Comparison of ENCODE assay signal across 7 mouse cellular contexts in the genomic region with DNA sequence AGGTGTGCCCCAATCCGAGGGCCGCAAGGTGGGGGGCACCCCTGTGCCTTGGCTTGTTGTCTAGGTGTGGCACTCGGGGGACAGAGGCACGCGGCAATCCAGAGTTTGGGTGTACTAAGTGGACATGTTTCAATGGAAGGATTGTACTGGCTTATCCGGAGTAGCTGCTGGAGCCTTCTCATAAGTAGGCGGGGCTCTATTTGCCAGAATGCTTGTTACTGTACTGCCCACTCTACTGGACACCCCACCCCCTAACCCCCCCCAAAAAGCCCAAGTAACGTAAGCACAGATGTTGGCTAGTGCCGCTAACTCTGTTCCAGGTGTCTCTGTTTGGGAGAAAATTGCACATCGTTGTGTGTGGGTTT. TPM values are rescaled to one million over a fixed set of nuclear protein-coding genes. Genes with fewer than 3 reads are reported as not detected.
DNase-seq lines count a peak whose midpoint lies in the region; ATAC-seq and TF ChIP-seq lines count a peak whose summit lies in the region.

No protein-coding gene starts in this region.

- no peaks in the 10 kb centered on the region for H3K36me3 ChIP-seq in E14TG2a.4 (ENCODE audit: insufficient read depth, low read length)
- no peaks in the 10 kb centered on the region for H3K36me3 ChIP-seq in erythroblast, embryonic 14.5 days (ENCODE audit: control insufficient read depth)
- H3K36me3 ChIP-seq in limb, embryonic 14.5 days (ENCODE audit: control insufficient read depth, insufficient read depth, low read length) = no peaks in the 10 kb centered on the region

- no peaks in the 10 kb centered on the region for H3K9me3 ChIP-seq in E14TG2a.4 (ENCODE audit: low read length)
- H3K9me3 ChIP-seq in erythroblast, embryonic 14.5 days (ENCODE audit: control insufficient read depth, low read length) = no peaks in the 10 kb centered on the region
- H3K9me3 ChIP-seq in limb, embryonic 14.5 days (ENCODE audit: control insufficient read depth, low read length) = no peaks in the 10 kb centered on the region

- peaks cover 17% of the 10 kb centered on the region for H3K4me1 ChIP-seq in E14TG2a.4 (replicated peaks; ENCODE audit: low read depth, low read length)
- peaks cover 38% of the 10 kb centered on the region for H3K4me1 ChIP-seq in erythroblast, embryonic 14.5 days (ENCODE audit: control insufficient read depth)
- H3K4me1 ChIP-seq in limb, embryonic 14.5 days (ENCODE audit: control insufficient read depth, insufficient read depth, low read length) = peaks cover 10% of the 10 kb centered on the region; the same call in 1 of the 2 replicates

- peak overlapping the region; percentile 83 for H3K4me2 ChIP-seq in limb, embryonic 14.5 days (replicated peaks; ENCODE audit: low read depth, low read length, severe bottlenecking)

- no peak for TF ChIP-seq CTCF in E14TG2a.4 (conservative IDR thresholded peaks at IDR 0.05; ENCODE audit: low read length)

- no peaks in the 10 kb centered on the region for H3K27me3 ChIP-seq in E14TG2a.4 (ENCODE audit: insufficient read depth, low read length)
- no peaks in the 10 kb centered on the region for H3K27me3 ChIP-seq in erythroblast, embryonic 14.5 days (ENCODE audit: control insufficient read depth)
- no peaks in the 10 kb centered on the region for H3K27me3 ChIP-seq in limb, embryonic 14.5 days (ENCODE audit: control insufficient read depth, insufficient read depth, low read length)

- WGBS in limb, embryonic 14.5 days = 2% methylated on average over 10 of the region's 10 CpGs

- peak overlapping the region; percentile 98 for H3K4me3 ChIP-seq in E14TG2a.4 (replicated peaks; ENCODE audit: low read length)
- peak overlapping the region; percentile 78 for H3K4me3 ChIP-seq in erythroblast, embryonic 14.5 days (replicated peaks)
- H3K4me3 ChIP-seq in limb, embryonic 14.5 days (replicated peaks; ENCODE audit: low read length) = peak overlapping the region; percentile 82

- peak overlapping the region; percentile 94 for H3K27ac ChIP-seq in limb, embryonic 14.5 days (replicated peaks; ENCODE audit: low read depth, low read length)

- H3K9ac ChIP-seq in limb, embryonic 14.5 days (ENCODE audit: low read depth, low read length, severe bottlenecking) = peak overlapping the region; percentile 82

- ATAC-seq in limb, embryonic 14.5 days (ENCODE audit: low FRiP score, low read depth) = peak; percentile 81
- peak; percentile 16 for ATAC-seq in monocyte, adult 5-6 weeks (replicated peaks; ENCODE audit: insufficient number of reproducible peaks, low FRiP score, low TSS enrichment, poor library complexity, severe bottlenecking)

- no peak for TF ChIP-seq POLR2A in limb, embryonic 14.5 days (IDR thresholded peaks at IDR 0.05; ENCODE audit: borderline replicate concordance, extremely low read depth, insufficient read depth, insufficient read length)

- peak; percentile 93 for DNase-seq in A20 (ENCODE audit: low read depth, low spot score)
- peak; percentile 77 for DNase-seq in limb, embryonic 14.5 days (ENCODE audit: low spot score)
- no peak for DNase-seq in right cerebral cortex, postnatal 10 days (ENCODE audit: low spot score in 2 of 2)
- DNase-seq in thymus, postnatal 4 days = no peak

RNA-seq across cellular contexts. Expression of a gene that starts 0.6 kb away (rescaled TPM):
- polyA plus RNA-seq in erythroblast, embryonic 14.5 days (2012) = 2.4 and 3.1 TPM in 2 replicates
- polyA plus RNA-seq in limb, embryonic 14.5 days (2012; rRNA removed) = 11.0 and 13.1 TPM in 2 replicates
- 15.2 and 23.6 TPM in 2 replicates for polyA plus RNA-seq in limb, embryonic 14.5 days (2014; fragmentation: Nextera tagmentation; extraction: Ambion mirVana)
- total RNA-seq in monocyte, adult 5-6 weeks (2017) = 26.4 to 33.9 TPM (median 33.5 TPM) in 3 replicates

Comparison
In these comparisons a context has a peak if more than half of its experiments do, and no peak if none do; other contexts are left out.
1. DNase-seq: peak in A20 (single experiment) and limb, embryonic 14.5 days (single experiment); none in right cerebral cortex, postnatal 10 days (0 of 2) and thymus, postnatal 4 days (single experiment).
2. Peak in every context shown above with its lines, with median percentiles within 50 percentile points of each other: H3K4me3 ChIP-seq.